Mouse (Mus musculus) myocyte (in vitro differentiated cells): Measurements from ENCODE around the gene Olfr761. TPM values are rescaled to one million over a fixed set of nuclear protein-coding genes. Genes with fewer than 3 reads are reported as not detected.

Source experiments
- polyA plus RNA-seq: library from polyadenylated mRNA; unstranded; fragments of >200 nt; fragmentation: generic; extraction: Trizol; gene quantifications from one replicate; pipeline ENCODE4 v1.2.1, GENCODE M21; 2012; ENCODE audit warnings: missing spikeins

The Olfr761 gene
- polyA plus RNA-seq, 1 experiment, result not detected

Other genes starting within 250 kb of the Olfr761 start
- gene Olfr120, start 231.3 kb downstream of the Olfr761 start, polyA plus RNA-seq, result not detected
- not detected for gene Olfr121, start 204.2 kb downstream of the Olfr761 start, polyA plus RNA-seq
- not detected for gene Olfr122, start 184.5 kb downstream of the Olfr761 start, polyA plus RNA-seq
- gene Olfr123, start 159.6 kb downstream of the Olfr761 start, polyA plus RNA-seq, result not detected
- gene Olfr124, start 153.2 kb downstream of the Olfr761 start, polyA plus RNA-seq, result not detected
- not detected for gene Olfr125, start 120.1 kb downstream of the Olfr761 start, polyA plus RNA-seq
- not detected for gene Olfr126, start 105.6 kb downstream of the Olfr761 start, polyA plus RNA-seq
- not detected for gene Olfr127, start 52.6 kb downstream of the Olfr761 start, polyA plus RNA-seq
- not detected for gene Olfr128, start 32.5 kb downstream of the Olfr761 start, polyA plus RNA-seq
- gene Olfr129, start 107.0 kb upstream of the Olfr761 start, polyA plus RNA-seq, result not detected
- not detected for gene Olfr130, start 110.8 kb upstream of the Olfr761 start, polyA plus RNA-seq
- not detected for gene Olfr131, start 135.6 kb upstream of the Olfr761 start, polyA plus RNA-seq
- gene Olfr132, start 181.4 kb upstream of the Olfr761 start, polyA plus RNA-seq, result not detected
- gene Olfr133, start 192.2 kb upstream of the Olfr761 start, polyA plus RNA-seq, result not detected
- not detected for gene Olfr134, start 218.3 kb upstream of the Olfr761 start, polyA plus RNA-seq